Mouse (Mus musculus): ENCODE measurements around the gene Tcf3. TPM values are rescaled to one million over a fixed set of nuclear protein-coding genes. Genes with fewer than 3 reads are reported as not detected.
A peak's percentile ranks its signal among the peaks of the same experiment; 100 is the strongest.

The Tcf3 gene
- polyA plus RNA-seq, 1 experiment from 2014 or later = 30.9 TPM

GRCm38 (mm10) chr10:80398719-80399190, 34.7 kb downstream of the Tcf3 start:
- Histone ChIP-seq H3K4me2 (replicated peaks; ENCODE audit: low read depth) (peak overlapping the region; percentile 82), H3K9me3 (ENCODE audit: control insufficient read depth, low read length) (no peaks in the 10 kb centered on the region), H3K4me1 (replicated peaks; ENCODE audit: control insufficient read depth, insufficient read depth) (peaks cover 3% of the 10 kb centered on the region), H3K4me3 (ENCODE audit: low read depth, low read length) (peak overlapping the region; percentile 78), H3K9ac (ENCODE audit: low read length) (peak overlapping the region; percentile 93), H3K27ac (replicated peaks) (peak overlapping the region; percentile 99), H3K27me3 (ENCODE audit: control insufficient read depth, insufficient read depth, low read length) (no peaks in the 10 kb centered on the region), H3K36me3 (ENCODE audit: control insufficient read depth, insufficient read depth, low read length) (peaks cover 22% of the 10 kb centered on the region)
- DNase-seq (ENCODE audit: low spot score) = peak; percentile 99
- ATAC-seq (ENCODE audit: low FRiP score, low TSS enrichment) = peak; percentile 88
- WGBS = under 1% methylated on average over 55 of the region's 59 CpGs
- TF ChIP-seq CTCF (IDR thresholded peaks at IDR 0.05; ENCODE audit: low read depth) (peak; percentile 22), EP300 (optimal IDR thresholded peaks at IDR 0.05) (no peak)

- WGBS = 0% methylated on average over 1 of the region's 1 CpGs
- Histone ChIP-seq H3K27me3 (ENCODE audit: control insufficient read depth, insufficient read depth, low read length) (no peaks in the 10 kb centered on the region), H3K27ac (replicated peaks) (peak overlapping the region; percentile 99), H3K9ac (ENCODE audit: low read length) (peak overlapping the region; percentile 68), H3K4me1 (replicated peaks; ENCODE audit: control insufficient read depth, insufficient read depth) (peaks cover 3% of the 10 kb centered on the region), H3K36me3 (ENCODE audit: control insufficient read depth, insufficient read depth, low read length) (peaks cover 23% of the 10 kb centered on the region), H3K4me3 (ENCODE audit: low read depth, low read length) (peak overlapping the region; percentile 78), H3K4me2 (replicated peaks; ENCODE audit: low read depth) (peak overlapping the region; percentile 82), H3K9me3 (ENCODE audit: control insufficient read depth, low read length) (no peaks in the 10 kb centered on the region)
- no peak for ATAC-seq (ENCODE audit: low FRiP score, low TSS enrichment)
- no peak for DNase-seq (ENCODE audit: low spot score)
- TF ChIP-seq EP300 (optimal IDR thresholded peaks at IDR 0.05) (no peak), CTCF (IDR thresholded peaks at IDR 0.05; ENCODE audit: low read depth) (no peak)
Measured at GRCm38 (mm10) chr10:80398174-80398535, 35.3 kb downstream of the Tcf3 start.

- Histone ChIP-seq H3K9ac (ENCODE audit: low read length) (peak overlapping the region; percentile 23; the same call in 1 of the 2 replicates), H3K27ac (replicated peaks) (peak overlapping the region; percentile 99), H3K4me2 (replicated peaks; ENCODE audit: low read depth) (peak overlapping the region; percentile 82), H3K4me1 (replicated peaks; ENCODE audit: control insufficient read depth, insufficient read depth) (peaks cover 3% of the 10 kb centered on the region), H3K4me3 (ENCODE audit: low read depth, low read length) (peak overlapping the region; percentile 78), H3K9me3 (ENCODE audit: control insufficient read depth, low read length) (no peaks in the 10 kb centered on the region), H3K27me3 (ENCODE audit: control insufficient read depth, insufficient read depth, low read length) (no peaks in the 10 kb centered on the region), H3K36me3 (ENCODE audit: control insufficient read depth, insufficient read depth, low read length) (peaks cover 26% of the 10 kb centered on the region)
- TF ChIP-seq CTCF (IDR thresholded peaks at IDR 0.05; ENCODE audit: low read depth) (no peak), EP300 (optimal IDR thresholded peaks at IDR 0.05) (no peak)
- no peak for ATAC-seq (ENCODE audit: low FRiP score, low TSS enrichment)
- no peak for DNase-seq (ENCODE audit: low spot score)
- WGBS = 21% methylated on average over 8 of the region's 8 CpGs
Measured at GRCm38 (mm10) chr10:80397524-80398173, 35.8 kb downstream of the Tcf3 start.

DNA sequence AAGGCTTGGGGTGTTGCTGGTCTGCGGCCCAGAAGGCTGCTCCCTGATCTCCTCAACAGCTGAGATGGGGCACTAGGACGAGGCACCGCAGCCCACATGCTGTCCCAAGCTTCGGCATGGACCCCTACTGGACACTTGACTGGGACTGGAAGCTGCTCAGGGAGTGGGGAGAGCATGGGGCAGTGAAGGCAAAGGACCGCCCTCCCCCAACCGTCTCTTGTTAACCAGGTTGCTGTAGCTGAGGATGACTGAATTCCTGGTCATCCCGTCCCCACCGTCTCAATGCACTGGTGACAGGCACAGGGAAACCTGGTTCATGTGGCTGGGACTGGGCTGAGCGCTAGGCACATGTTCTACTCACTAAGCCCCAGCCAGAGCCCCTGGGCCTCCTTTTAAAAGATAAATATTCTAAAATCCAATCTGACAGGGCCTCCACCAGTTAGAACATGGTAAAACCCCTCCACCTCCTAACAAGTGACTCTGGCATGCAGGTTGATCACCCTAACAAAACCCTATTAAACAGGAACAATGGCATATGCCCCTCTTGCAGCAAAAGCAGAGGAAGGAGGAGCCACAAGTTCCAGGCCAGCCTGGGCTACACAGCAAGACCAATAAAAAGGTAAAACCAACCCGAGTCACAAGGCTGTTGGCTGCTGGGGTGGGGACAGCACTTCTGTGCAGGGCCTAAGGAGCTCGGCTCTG, 36.5 kb downstream of the Tcf3 start:
- ATAC-seq (ENCODE audit: low FRiP score, low TSS enrichment) = no peak
- peak overlapping the region; percentile 99 for H3K27ac ChIP-seq (replicated peaks)
- H3K9me3 ChIP-seq (ENCODE audit: control insufficient read depth, low read length) = no peaks in the 10 kb centered on the region
- H3K36me3 ChIP-seq (ENCODE audit: control insufficient read depth, insufficient read depth, low read length) = peaks cover 27% of the 10 kb centered on the region
- H3K27me3 ChIP-seq (ENCODE audit: control insufficient read depth, insufficient read depth, low read length) = no peaks in the 10 kb centered on the region
- H3K9ac ChIP-seq (ENCODE audit: low read length) = no peak overlapping the region
- 0 out of 2 replicates have a peak overlapping the region, but pooled peaks have one; percentile 78 for H3K4me3 ChIP-seq (ENCODE audit: low read depth, low read length)
- no peak for TF ChIP-seq CTCF (IDR thresholded peaks at IDR 0.05; ENCODE audit: low read depth)
- TF ChIP-seq EP300 (optimal IDR thresholded peaks at IDR 0.05) = no peak
- H3K4me1 ChIP-seq (replicated peaks; ENCODE audit: control insufficient read depth, insufficient read depth) = peaks cover 3% of the 10 kb centered on the region
- WGBS = 76% methylated on average over 11 of the region's 11 CpGs
- H3K4me2 ChIP-seq (replicated peaks; ENCODE audit: low read depth) = no peak overlapping the region
- DNase-seq (ENCODE audit: low spot score) = no peak

- H3K36me3 ChIP-seq (ENCODE audit: control insufficient read depth, insufficient read depth, low read length) = peaks cover 24% of the 10 kb centered on the region
- ATAC-seq (ENCODE audit: low FRiP score, low TSS enrichment) (no peak), DNase-seq (ENCODE audit: low spot score) (no peak)
- H3K27ac ChIP-seq (replicated peaks) = no peak overlapping the region
- 95% methylated on average over 35 of the region's 35 CpGs for WGBS
- no peak overlapping the region for H3K9ac ChIP-seq (ENCODE audit: low read length)
- no peak overlapping the region for H3K4me2 ChIP-seq (replicated peaks; ENCODE audit: low read depth)
- TF ChIP-seq CTCF (IDR thresholded peaks at IDR 0.05; ENCODE audit: low read depth) (no peak), EP300 (optimal IDR thresholded peaks at IDR 0.05) (no peak)
- peaks cover under 1% of the 10 kb centered on the region for H3K4me1 ChIP-seq (replicated peaks; ENCODE audit: control insufficient read depth, insufficient read depth)
- no peaks in the 10 kb centered on the region for H3K27me3 ChIP-seq (ENCODE audit: control insufficient read depth, insufficient read depth, low read length)
- H3K4me3 ChIP-seq (ENCODE audit: low read depth, low read length) = no peak overlapping the region
- H3K9me3 ChIP-seq (ENCODE audit: control insufficient read depth, low read length) = no peaks in the 10 kb centered on the region
Measured at GRCm38 (mm10) chr10:80395025-80395627, 38.3 kb downstream of the Tcf3 start.
